Mouse (Mus musculus) embryo, embryonic 10 days (tissue): ENCODE measurements at regions not wholly inside any gene's neighbourhood (a gene's known extent, or its start where the extent isn't known, plus 50 kb on each side); places are given as distances from the start of the nearest gene placed in this dataset.
"Not testable (repeated sequence)": the region's sequence is repeated elsewhere in the genome, so short reads cannot be mapped to it uniquely, and the experiment has no call there.

Experiments
- DNase-seq: peaks from one replicate; pipeline ENCODE4 v3.0.0-alpha.2; 2015; ENCODE audit warnings: low spot score

- DNase-seq: no peak
Observed at GRCm38 (mm10) chr10:85242701-85243100, 57.8 kb upstream of the Cry1 start.

- no peak for DNase-seq
Observed at GRCm38 (mm10) chr10:85243556-85243955, 58.7 kb upstream of the Cry1 start.

- no peak for DNase-seq
Observed at GRCm38 (mm10) chr10:85265746-85266145, 80.9 kb upstream of the Cry1 start.

GRCm38 (mm10) chr10:85266148-85266547 lies 81.3 kb upstream of the Cry1 start:
- DNase-seq: no peak

GRCm38 (mm10) chr10:85266796-85267195 lies 81.9 kb upstream of the Cry1 start:
- DNase-seq: no peak

GRCm38 (mm10) chr10:85270209-85270608 lies 85.3 kb upstream of the Cry1 start:
- DNase-seq: no peak

GRCm38 (mm10) chr10:85276793-85277192 lies 91.9 kb upstream of the Cry1 start:
- DNase-seq: no peak

- no peak for DNase-seq
Observed at GRCm38 (mm10) chr10:85291733-85292476, 94.7 kb upstream of the Btbd11 start.

- no peak for DNase-seq
Observed at GRCm38 (mm10) chr10:85292477-85292855, 94.1 kb upstream of the Btbd11 start.

- no peak for DNase-seq
Observed at GRCm38 (mm10) chr10:85293071-85293783, 93.4 kb upstream of the Btbd11 start.

GRCm38 (mm10) chr10:85295133-85295887 lies 91.3 kb upstream of the Btbd11 start:
- DNase-seq: no peak

GRCm38 (mm10) chr10:85311781-85312180 lies 74.8 kb upstream of the Btbd11 start:
- DNase-seq: no peak

- not testable (repeated sequence) for DNase-seq
Observed at GRCm38 (mm10) chr10:85313331-85313730, 73.3 kb upstream of the Btbd11 start.

GRCm38 (mm10) chr10:85320971-85321370 lies 65.6 kb upstream of the Btbd11 start:
- no peak for DNase-seq

- DNase-seq: no peak
Observed at GRCm38 (mm10) chr10:85322280-85322679, 64.3 kb upstream of the Btbd11 start.

GRCm38 (mm10) chr10:85329382-85329781 lies 57.2 kb upstream of the Btbd11 start:
- DNase-seq: no peak

GRCm38 (mm10) chr10:85330938-85331691 lies 55.5 kb upstream of the Btbd11 start:
- DNase-seq: peak; percentile 76
